Mouse (Mus musculus): ENCODE results near the gene Lct. TPM values are rescaled to one million over a fixed set of nuclear protein-coding genes. Genes with fewer than 3 reads are reported as not detected.

The Lct gene
- total RNA-seq (2018; cell fraction: chromatin; rRNA removed) = 1 to 10 TPM in 1 of 26 experiments, under 1 TPM in 18, not detected in 7; 0.09 to 1.9 (median 0.53) TPM
- total RNA-seq (2018; cell fraction: cytosol; rRNA removed) = under 1 TPM in 11 of 26 experiments, not detected in 15; 0.03 to 0.19 (median 0.05) TPM
- 1 to 10 TPM in 1 of 26 experiments, under 1 TPM in 18, not detected in 7; 0.06 to 1.2 (median 0.17) TPM for total RNA-seq (2018; cell fraction: nucleus; rRNA removed)
- 0.10 TPM in 1 of 3 replicates, not detected in the others for polyA plus RNA-seq (2018)

GRCm38 (mm10) chr1:128328218-128328617 is at the start of gene Lct:
Gene Lct (minus strand): TSS chr1:128328318.
- 97% methylated on average over 3 of the region's 3 CpGs for WGBS (ENCODE audit: missing documents)
- no peaks in the 10 kb centered on the region for H3K79me2 ChIP-seq (ENCODE audit: inconsistent target)
- H3K36me3 ChIP-seq (ENCODE audit: inconsistent target) = peaks cover 12% of the 10 kb centered on the region
- no peak within 1 kb of the TSS for H3K27ac ChIP-seq
- no peak within 1 kb of the TSS for H3K4me3 ChIP-seq (ENCODE audit: inconsistent target)

GRCm38 (mm10) chr1:128376841-128377240 is 48.7 kb upstream of the Lct start:
- no peak overlapping the region for H3K4me3 ChIP-seq (ENCODE audit: inconsistent target)
- H3K79me2 ChIP-seq (ENCODE audit: inconsistent target) = no peaks in the 10 kb centered on the region
- WGBS (ENCODE audit: missing documents) = 98% methylated on average over 4 of the region's 4 CpGs
- H3K27ac ChIP-seq = no peak overlapping the region
- peaks cover 20% of the 10 kb centered on the region; the same call in 1 of the 2 replicates for H3K36me3 ChIP-seq (ENCODE audit: inconsistent target)

- H3K27ac ChIP-seq = no peak overlapping the region
- WGBS (ENCODE audit: missing documents) = 73% methylated on average over 7 of the region's 7 CpGs
- H3K36me3 ChIP-seq (ENCODE audit: inconsistent target) = peaks cover 19% of the 10 kb centered on the region
- H3K79me2 ChIP-seq (ENCODE audit: inconsistent target) = no peaks in the 10 kb centered on the region
- no peak overlapping the region for H3K4me3 ChIP-seq (ENCODE audit: inconsistent target)
Measured at GRCm38 (mm10) chr1:128372143-128372860, 44.2 kb upstream of the Lct start.

- H3K4me3 ChIP-seq (ENCODE audit: inconsistent target) = no peak overlapping the region
- H3K79me2 ChIP-seq (ENCODE audit: inconsistent target) = no peaks in the 10 kb centered on the region
- no peak overlapping the region for H3K27ac ChIP-seq
- peaks cover 26% of the 10 kb centered on the region for H3K36me3 ChIP-seq (ENCODE audit: inconsistent target)
- 65% methylated on average over 5 of the region's 5 CpGs for WGBS (ENCODE audit: missing documents)
Measured at GRCm38 (mm10) chr1:128368732-128369441, 40.8 kb upstream of the Lct start.

GRCm38 (mm10) chr1:128360601-128361000 is 32.5 kb upstream of the Lct start:
- 61% methylated on average over 2 of the region's 2 CpGs for WGBS (ENCODE audit: missing documents)
- H3K27ac ChIP-seq = no peak overlapping the region
- H3K79me2 ChIP-seq (ENCODE audit: inconsistent target) = peaks cover 35% of the 10 kb centered on the region
- H3K36me3 ChIP-seq (ENCODE audit: inconsistent target) = peaks cover 21% of the 10 kb centered on the region
- H3K4me3 ChIP-seq (ENCODE audit: inconsistent target) = no peak overlapping the region

- peaks cover 17% of the 10 kb centered on the region for H3K36me3 ChIP-seq (ENCODE audit: inconsistent target)
- H3K79me2 ChIP-seq (ENCODE audit: inconsistent target) = peaks cover 43% of the 10 kb centered on the region
- peak within 1 kb of the TSS; percentile 60 for H3K27ac ChIP-seq
- WGBS (ENCODE audit: missing documents) = 2% methylated on average over 38 of the region's 38 CpGs
- H3K4me3 ChIP-seq (ENCODE audit: inconsistent target) = peak within 1 kb of the TSS; percentile 60
Measured at GRCm38 (mm10) chr1:128359554-128360376, 31.6 kb upstream of the Lct start, which contains the start of gene Mcm6. Gene Mcm6 (minus strand): TSS chr1:128359664.

GRCm38 (mm10) chr1:128358916-128359553 is 30.9 kb upstream of the Lct start:
- peak overlapping the region; percentile 60 for H3K4me3 ChIP-seq (ENCODE audit: inconsistent target)
- WGBS (ENCODE audit: missing documents) = under 1% methylated on average over 30 of the region's 35 CpGs
- H3K27ac ChIP-seq = peak overlapping the region; percentile 60
- H3K36me3 ChIP-seq (ENCODE audit: inconsistent target) = peaks cover 19% of the 10 kb centered on the region
- peaks cover 43% of the 10 kb centered on the region for H3K79me2 ChIP-seq (ENCODE audit: inconsistent target)

GRCm38 (mm10) chr1:128358276-128358675 is 30.2 kb upstream of the Lct start:
- WGBS (ENCODE audit: missing documents) = 35% methylated on average over 6 of the region's 6 CpGs
- H3K4me3 ChIP-seq (ENCODE audit: inconsistent target) = peak overlapping the region; percentile 60
- H3K79me2 ChIP-seq (ENCODE audit: inconsistent target) = peaks cover 43% of the 10 kb centered on the region
- H3K36me3 ChIP-seq (ENCODE audit: inconsistent target) = peaks cover 24% of the 10 kb centered on the region
- H3K27ac ChIP-seq = peak overlapping the region; percentile 60

GRCm38 (mm10) chr1:128357452-128357851 is 29.3 kb upstream of the Lct start:
- Histone ChIP-seq H3K79me2 (ENCODE audit: inconsistent target) (peaks cover 43% of the 10 kb centered on the region), H3K36me3 (ENCODE audit: inconsistent target) (peaks cover 20% of the 10 kb centered on the region), H3K4me3 (ENCODE audit: inconsistent target) (peak overlapping the region; percentile 60), H3K27ac (peak overlapping the region; percentile 60)
- 10% methylated on average over 3 of the region's 3 CpGs for WGBS (ENCODE audit: missing documents)

- Histone ChIP-seq H3K27ac (no peak overlapping the region), H3K36me3 (ENCODE audit: inconsistent target) (peaks cover 46% of the 10 kb centered on the region; the same call in 1 of the 2 replicates), H3K4me3 (ENCODE audit: inconsistent target) (no peak overlapping the region), H3K79me2 (ENCODE audit: inconsistent target) (peaks cover 33% of the 10 kb centered on the region)
- WGBS (ENCODE audit: missing documents) = 88% methylated on average over 3 of the region's 3 CpGs
Measured at GRCm38 (mm10) chr1:128353092-128353491, 25.0 kb upstream of the Lct start.

GRCm38 (mm10) chr1:128344232-128344631 is 16.1 kb upstream of the Lct start:
- Histone ChIP-seq H3K4me3 (ENCODE audit: inconsistent target) (no peak overlapping the region), H3K79me2 (ENCODE audit: inconsistent target) (no peaks in the 10 kb centered on the region), H3K36me3 (ENCODE audit: inconsistent target) (peaks cover 71% of the 10 kb centered on the region), H3K27ac (no peak overlapping the region)
- 96% methylated on average over 10 of the region's 10 CpGs for WGBS (ENCODE audit: missing documents)

- Histone ChIP-seq H3K79me2 (ENCODE audit: inconsistent target) (no peaks in the 10 kb centered on the region), H3K4me3 (ENCODE audit: inconsistent target) (no peak overlapping the region), H3K27ac (no peak overlapping the region), H3K36me3 (ENCODE audit: inconsistent target) (peaks cover 58% of the 10 kb centered on the region)
- WGBS (ENCODE audit: missing documents) = 96% methylated on average over 13 of the region's 13 CpGs
Measured at GRCm38 (mm10) chr1:128337708-128338320, 9.7 kb upstream of the Lct start.

- no peak overlapping the region for H3K4me3 ChIP-seq (ENCODE audit: inconsistent target)
- H3K79me2 ChIP-seq (ENCODE audit: inconsistent target) = no peaks in the 10 kb centered on the region
- no peak overlapping the region for H3K27ac ChIP-seq
- H3K36me3 ChIP-seq (ENCODE audit: inconsistent target) = peaks cover 31% of the 10 kb centered on the region
- WGBS (ENCODE audit: missing documents) = 89% methylated on average over 1 of the region's 1 CpGs
Measured at GRCm38 (mm10) chr1:128330313-128330712, 2.2 kb upstream of the Lct start.
